Mouse (Mus musculus) olfactory bulb, adult 2 months (tissue): ENCODE measurements around the gene Zfp646. TPM values are rescaled to one million over a fixed set of nuclear protein-coding genes. Genes with fewer than 3 reads are reported as not detected.

Experiments used
- H3K27ac ChIP-seq: fragments of 200-500 bp; 2 replicates; pipeline ENCODE4 v1.5.1; 2012; ENCODE audit warnings: low read depth, low read length; ENCODE audit not compliant: insufficient read depth
- H3K4me1 ChIP-seq: fragments of 200-500 bp; 2 replicates; pipeline ENCODE4 v1.6.1; 2012; ENCODE audit warnings: low read length; ENCODE audit not compliant: control insufficient read depth, insufficient read depth
- H3K4me3 ChIP-seq: fragments of 200-500 bp; 2 replicates; pipeline ENCODE4 v1.5.1; 2012; ENCODE audit warnings: mild to moderate bottlenecking, low read depth, low read length, moderate library complexity; ENCODE audit not compliant: insufficient read depth
- CTCF ChIP-seq: fragments of 200-500 bp; IDR thresholded peaks from 2 replicates; pipeline ENCODE4 v1.5.1; 2012; ENCODE audit warnings: low read depth, mild to moderate bottlenecking, low read length, moderate library complexity; ENCODE audit not compliant: insufficient read depth
- POLR2A ChIP-seq: fragments of 200-500 bp; IDR thresholded peaks from 2 replicates; pipeline ENCODE4 v1.6.1; 2012; ENCODE audit warnings: mild to moderate bottlenecking, low read depth, low read length, moderate library complexity; ENCODE audit not compliant: insufficient read depth
- WGBS: fragments of 180-500 bp; shearing (Covaris S2); methylation state at CpG from one replicate; pipeline ENCODE4 v1.1.7; 2018; 5-methylcytosine and 5-hydroxymethylcytosine counted together
- polyA plus RNA-seq: library from polyadenylated mRNA; stranded (reverse); fragments of >200 nt; gene quantifications from 2 replicates; pipeline ENCODE4 v1.2.4, GENCODE M21; 2012; ENCODE audit warnings: low replicate concordance; ENCODE audit not compliant: missing spikeins, insufficient read depth, insufficient read length

Zfp646 gene
- polyA plus RNA-seq, 1 experiment, result not detected

GRCm38 (mm10) chr7:127925252-127925651 is 49.2 kb downstream of the Zfp646 start:
- TF ChIP-seq POLR2A, result no peak
- no peak for TF ChIP-seq CTCF
- Histone ChIP-seq H3K4me3 (no peak overlapping the region), H3K4me1 (no peaks in the 10 kb centered on the region), H3K27ac (no peak overlapping the region)
- WGBS, result 62% methylated on average over 5 of the region's 5 CpGs

- TF ChIP-seq CTCF (no peak), POLR2A (no peak)
- H3K27ac ChIP-seq, result no peak overlapping the region
- no peaks in the 10 kb centered on the region for H3K4me1 ChIP-seq
- 86% methylated on average over 8 of the region's 8 CpGs for WGBS
- no peak overlapping the region for H3K4me3 ChIP-seq
These were observed 50.0 kb downstream of the Zfp646 start for GRCm38 (mm10) chr7:127926066-127926465.

GRCm38 (mm10) chr7:127926846-127927245 is 50.8 kb downstream of the Zfp646 start:
- H3K4me1 ChIP-seq, result peaks cover 5% of the 10 kb centered on the region; the same call in 1 of the 2 replicates
- no peak overlapping the region for H3K27ac ChIP-seq
- H3K4me3 ChIP-seq, result no peak overlapping the region
- WGBS, result 86% methylated on average over 11 of the region's 11 CpGs
- TF ChIP-seq CTCF (no peak), POLR2A (no peak)

GRCm38 (mm10) chr7:127927726-127928125 is 51.7 kb downstream of the Zfp646 start:
- WGBS, result 85% methylated on average over 11 of the region's 11 CpGs
- no peak for TF ChIP-seq CTCF
- TF ChIP-seq POLR2A, result no peak
- Histone ChIP-seq H3K27ac (no peak overlapping the region), H3K4me3 (no peak overlapping the region), H3K4me1 (peaks cover 12% of the 10 kb centered on the region)

- Histone ChIP-seq H3K4me1 (peaks cover 14% of the 10 kb centered on the region), H3K27ac (no peak overlapping the region), H3K4me3 (no peak overlapping the region)
- WGBS, result 62% methylated on average over 5 of the region's 5 CpGs
- TF ChIP-seq CTCF (no peak), POLR2A (no peak)
These were observed 52.6 kb downstream of the Zfp646 start for GRCm38 (mm10) chr7:127928596-127928995.

- no peak within 1 kb of the TSS for H3K4me3 ChIP-seq
- no peak within 1 kb of the TSS for H3K27ac ChIP-seq
- H3K4me1 ChIP-seq, result peaks cover 14% of the 10 kb centered on the region
- TF ChIP-seq CTCF (no peak), POLR2A (no peak)
- 34% methylated on average over 6 of the region's 6 CpGs for WGBS
These were observed 53.9 kb downstream of the Zfp646 start, which contains the start of gene Prss8 for GRCm38 (mm10) chr7:127929923-127930322. Prss8 (minus strand) TSS chr7:127930104.

- no peak overlapping the region for H3K27ac ChIP-seq
- no peak for TF ChIP-seq POLR2A
- no peak for TF ChIP-seq CTCF
- peaks cover 14% of the 10 kb centered on the region for H3K4me1 ChIP-seq
- H3K4me3 ChIP-seq, result no peak overlapping the region
- 76% methylated on average over 5 of the region's 5 CpGs for WGBS
These were observed 54.6 kb downstream of the Zfp646 start for GRCm38 (mm10) chr7:127930636-127931035.

- Histone ChIP-seq H3K4me1 (peaks cover 21% of the 10 kb centered on the region), H3K4me3 (no peak overlapping the region), H3K27ac (no peak overlapping the region)
- 35% methylated on average over 13 of the region's 13 CpGs for WGBS
- no peak for TF ChIP-seq POLR2A
- no peak for TF ChIP-seq CTCF
These were observed 55.5 kb downstream of the Zfp646 start for GRCm38 (mm10) chr7:127931351-127932135.

GRCm38 (mm10) chr7:127932273-127933031 is 56.4 kb downstream of the Zfp646 start:
- peaks cover 22% of the 10 kb centered on the region for H3K4me1 ChIP-seq
- H3K27ac ChIP-seq, result no peak overlapping the region
- no peak overlapping the region for H3K4me3 ChIP-seq
- WGBS, result 45% methylated on average over 13 of the region's 13 CpGs
- TF ChIP-seq POLR2A, result no peak
- TF ChIP-seq CTCF, result no peak
